Mouse (Mus musculus) lung, adult 18-20 months (tissue): ENCODE data around the gene Pilrb1.

Experiments
- DNase-seq, 2 experiments: peaks; one replicate each; pipeline ENCODE4 v3.0.0; 2022; ENCODE audit warnings: mixed read lengths in 2 of 2

The Pilrb1 gene

DNA sequence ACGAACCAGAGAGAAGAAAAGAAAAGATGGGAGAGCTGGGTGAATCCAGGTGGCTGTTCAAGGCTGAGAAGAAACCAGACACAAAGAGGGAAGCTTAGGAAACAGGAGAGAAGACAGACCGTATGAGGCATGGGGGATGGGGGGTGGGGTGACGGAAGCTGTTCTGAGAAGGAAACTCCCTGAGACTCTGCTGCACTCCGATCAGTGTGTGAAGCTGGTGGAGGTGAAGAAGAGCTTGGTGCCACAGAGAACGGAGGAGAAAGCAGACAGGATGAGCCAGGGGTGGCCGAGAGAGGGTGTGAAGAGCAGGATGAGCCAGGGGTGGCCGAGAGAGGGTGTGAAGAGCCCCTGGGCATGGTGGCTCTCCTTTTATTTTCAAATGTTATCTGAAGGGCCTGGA is 31.5 kb downstream of the Pilrb1 start:
- DNase-seq = no peak

DNA sequence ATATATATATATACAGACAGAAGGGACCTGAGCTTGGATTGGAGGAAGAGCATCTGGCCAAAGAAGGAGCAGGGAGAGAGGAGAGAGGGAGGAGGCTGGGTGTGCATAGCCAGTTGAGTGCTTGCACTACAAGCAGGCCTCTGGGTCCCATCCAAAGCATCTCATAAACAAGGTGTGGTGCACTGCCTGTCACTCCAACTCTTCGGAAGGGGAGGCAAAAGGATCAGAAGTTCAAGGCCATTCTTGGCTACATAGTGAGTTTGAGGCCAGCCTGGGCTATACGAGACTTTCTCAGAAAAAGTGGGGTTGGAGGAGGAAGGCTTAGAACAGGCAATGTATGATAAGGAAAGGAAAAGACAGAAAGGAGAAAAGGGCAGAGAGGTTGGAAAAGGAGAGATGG is 31.9 kb downstream of the Pilrb1 start:
- no peak for DNase-seq

DNA sequence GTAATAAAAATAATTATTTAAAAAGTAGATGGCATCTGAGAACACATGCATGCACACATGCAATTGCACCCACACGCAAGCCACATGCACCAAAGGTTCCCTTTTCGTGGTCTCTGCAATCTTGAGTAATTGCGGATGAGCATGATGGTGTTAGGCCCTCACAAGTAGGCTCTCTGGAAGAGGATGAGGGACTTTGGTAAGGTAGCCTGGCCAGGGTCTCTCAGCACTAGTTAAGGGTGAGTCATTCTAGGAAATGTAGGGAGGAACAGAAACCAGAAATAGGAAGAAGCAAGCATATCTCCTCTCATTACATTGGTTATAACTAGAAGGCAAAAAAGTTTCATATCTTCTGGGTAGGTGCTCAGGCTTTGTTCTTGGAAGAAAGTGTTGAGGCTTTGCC is 32.9 kb downstream of the Pilrb1 start:
- DNase-seq = no peak

DNA sequence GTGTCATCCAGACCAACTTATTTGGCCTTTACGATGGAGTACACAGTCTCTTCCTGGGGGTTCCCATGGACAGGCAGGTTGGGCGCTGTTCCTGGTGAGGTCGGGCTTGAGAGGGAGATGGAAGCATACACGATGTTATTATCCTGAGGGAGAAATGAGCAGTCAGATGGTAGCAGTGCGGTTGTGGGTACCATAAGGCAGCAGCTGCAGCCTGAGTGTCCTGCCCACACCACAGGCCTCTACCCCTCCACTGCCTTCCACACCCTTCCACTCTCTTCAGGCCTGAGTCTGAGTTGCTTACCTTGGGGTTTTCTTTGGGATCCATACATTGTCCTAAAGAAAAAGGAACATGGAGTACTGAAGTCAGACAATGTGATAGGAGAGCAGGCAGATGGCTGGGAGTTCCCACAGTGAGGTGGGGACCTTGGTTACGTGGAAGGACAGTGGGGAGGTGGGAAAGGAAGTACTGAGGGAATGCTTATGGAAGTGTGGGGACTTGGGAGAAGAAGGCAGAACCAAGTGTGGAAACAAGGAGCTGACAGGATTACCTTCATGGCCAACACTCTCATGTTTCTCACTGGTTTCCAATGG is 34.4 kb downstream of the Pilrb1 start:
- DNase-seq = no peak

DNA sequence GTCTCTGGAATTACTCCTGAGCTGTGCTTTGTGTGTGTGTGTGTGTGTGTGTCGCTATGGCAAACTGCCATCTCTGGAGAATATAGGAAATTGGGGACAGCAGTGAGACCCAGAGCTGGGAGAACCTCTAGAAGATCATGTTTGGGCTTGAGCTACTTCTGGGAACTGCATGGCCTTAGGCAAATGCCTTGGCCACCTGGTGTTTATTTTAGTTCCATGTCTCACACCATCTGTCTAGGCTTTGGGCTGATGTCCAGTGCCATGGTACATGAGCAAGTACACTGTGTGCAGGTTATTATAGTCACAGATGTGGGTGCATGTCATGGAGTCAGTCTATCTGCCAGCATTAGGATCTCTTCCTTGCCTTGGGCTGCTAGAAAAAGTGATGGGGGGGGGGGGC is 35.3 kb downstream of the Pilrb1 start:
- DNase-seq = no peak

DNA sequence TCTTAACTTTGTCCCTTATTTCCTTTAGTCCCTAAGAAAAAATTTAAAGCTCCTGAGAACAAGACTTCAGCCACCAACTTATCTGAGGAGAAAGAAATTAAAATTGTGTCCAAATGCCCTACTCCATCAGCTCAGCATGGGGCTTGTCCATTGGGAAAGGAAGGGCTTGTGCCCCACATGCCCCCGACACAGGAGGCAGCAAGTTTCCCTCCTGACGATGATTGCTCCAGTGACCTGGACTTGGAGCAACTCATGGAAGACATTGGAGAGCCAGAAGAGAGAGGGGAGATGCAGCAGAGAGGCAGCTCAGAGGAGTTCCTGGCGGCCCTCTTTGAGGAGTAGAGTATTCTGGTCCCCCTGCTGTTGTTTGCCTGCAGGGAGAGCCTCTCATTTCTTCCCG is 35.8 kb downstream of the Pilrb1 start:
- DNase-seq = no peak

DNA sequence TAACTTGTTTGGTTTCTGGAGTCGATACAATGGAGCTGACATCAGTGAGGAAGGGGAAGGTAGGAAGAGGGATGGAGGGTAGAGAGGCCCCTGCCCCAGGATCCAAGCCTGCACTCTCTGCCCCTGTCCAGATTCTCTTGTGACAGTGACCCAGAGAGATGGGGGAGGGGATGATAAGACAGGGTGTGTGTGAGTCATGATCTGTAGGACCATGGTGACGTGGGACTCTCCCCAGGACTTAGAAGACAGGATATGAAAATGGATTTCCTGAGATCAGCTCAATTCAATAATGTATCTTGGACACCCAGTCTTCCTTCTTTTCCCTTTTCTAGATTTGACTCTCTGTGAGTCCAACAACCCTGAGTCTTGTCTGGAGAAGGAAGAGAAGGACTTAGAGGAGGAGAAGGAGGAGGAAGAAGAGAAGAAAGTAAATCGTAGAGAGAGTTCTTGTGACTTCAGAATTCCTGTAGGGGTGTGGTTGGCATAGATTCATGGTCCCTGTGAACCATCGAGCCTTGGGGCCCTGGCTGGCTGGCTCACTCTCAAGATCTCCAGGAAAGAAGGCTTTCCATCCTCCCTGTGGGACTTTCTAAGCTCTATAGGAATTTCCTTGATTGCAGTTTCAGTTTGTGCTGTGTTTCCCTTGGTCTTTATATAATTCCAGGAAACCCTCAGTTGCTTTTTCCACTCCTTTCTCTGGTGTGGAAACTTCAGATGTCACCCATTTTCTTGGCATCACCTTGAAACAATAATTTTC is 40.3 kb downstream of the Pilrb1 start:
- DNase-seq = no peak

DNA sequence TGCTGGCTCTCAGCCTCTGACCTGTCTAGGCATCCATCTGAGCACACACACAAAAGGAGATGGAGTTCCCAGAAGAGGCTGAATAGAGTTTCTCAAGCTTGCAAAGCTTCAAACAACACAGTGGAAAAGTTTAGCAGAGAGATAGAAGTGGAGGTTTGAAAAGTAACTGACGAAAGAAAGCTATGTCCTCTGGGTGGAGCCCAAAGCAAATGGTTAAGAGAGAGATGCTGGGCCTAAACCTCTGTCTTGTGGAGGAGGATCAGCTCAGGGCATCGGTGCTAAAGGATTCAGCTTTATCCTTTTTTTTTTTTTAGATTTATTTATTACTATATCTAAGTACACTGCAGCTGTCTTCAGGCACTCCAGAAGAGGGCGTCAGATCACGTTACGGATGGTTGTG is 49.6 kb downstream of the Pilrb1 start:
- no peak for DNase-seq

DNA sequence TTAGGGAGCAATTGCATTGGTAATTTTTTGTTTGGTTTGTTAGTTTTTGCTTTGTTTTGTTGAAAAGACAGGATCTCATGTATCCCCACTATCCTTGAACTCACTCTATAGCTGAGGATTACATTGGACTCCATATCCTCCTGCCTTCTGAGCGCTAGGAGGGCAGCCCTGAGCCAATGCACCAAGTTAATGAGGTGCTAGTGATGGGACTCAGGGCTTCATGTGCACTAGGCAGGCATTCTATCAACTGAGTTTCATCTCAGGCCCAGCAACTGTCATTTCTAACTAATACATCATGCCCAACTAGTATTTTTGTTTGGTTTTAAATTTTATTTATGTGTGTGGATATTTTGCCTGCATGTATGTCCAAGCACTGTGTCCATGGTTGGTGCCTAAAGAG is 51.7 kb downstream of the Pilrb1 start:
- no peak for DNase-seq
